Mouse (Mus musculus): ENCODE measurements around the gene Chchd5.

DNA sequence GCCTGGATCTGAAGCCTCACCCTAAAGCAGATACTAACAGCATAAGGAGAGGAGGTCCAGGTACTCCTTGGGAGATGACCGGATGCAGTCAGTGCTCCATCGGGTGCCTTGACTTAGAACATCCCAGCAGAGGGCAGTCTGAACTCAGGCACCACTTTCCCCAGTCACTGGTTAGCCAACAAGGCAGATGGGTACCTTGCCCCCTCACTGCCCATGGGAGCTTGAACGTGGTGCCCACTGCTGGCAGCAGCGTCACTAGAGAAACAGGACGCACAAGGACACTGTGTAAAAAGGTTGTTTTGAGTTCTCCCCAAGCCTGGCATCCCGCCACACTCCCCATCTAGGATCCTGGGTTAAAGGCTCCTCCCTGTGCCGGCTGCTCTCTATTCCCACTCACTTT lies 45.0 kb downstream of the Chchd5 start:
- no peak for TF ChIP-seq POLR2A (IDR thresholded peaks at IDR 0.05; ENCODE audit: low read depth, low read length)
- peak; percentile 78; the same call in 1 of the 2 replicates for TF ChIP-seq CTCF (IDR thresholded peaks at IDR 0.05; ENCODE audit: extremely low read depth, insufficient read depth, insufficient read length, insufficient replicate concordance)
